Mouse (Mus musculus) hindbrain, embryonic 13.5 days (tissue): ENCODE measurements at regions not wholly inside any gene's neighbourhood (a gene's known extent, or its start where the extent isn't known, plus 50 kb on each side); places are given as distances from the start of the nearest gene placed in this dataset.
"Not testable (repeated sequence)": the region's sequence is repeated elsewhere in the genome, so short reads cannot be mapped to it uniquely, and the experiment has no call there.

Experiments
- ATAC-seq: fragments of 200-750 bp; cut with Nextera tagmentation; 2 replicates; pipeline ENCODE4 v1.8.0; 2017; ENCODE audit warnings: moderate TSS enrichment; ENCODE audit not compliant: low FRiP score
- H3K27ac ChIP-seq: fragments of 300-500 bp; sonication (generic); 2 replicates; pipeline ENCODE4 v1.5.1; 2015; ENCODE audit warnings: inconsistent platforms, mild to moderate bottlenecking, moderate library complexity
- H3K27me3 ChIP-seq: fragments of 300-500 bp; sonication (generic); 2 replicates; pipeline ENCODE4 v1.6.1; 2015; ENCODE audit warnings: mild to moderate bottlenecking, inconsistent platforms
- H3K36me3 ChIP-seq: fragments of 300-500 bp; sonication (generic); 2 replicates; pipeline ENCODE4 v1.6.1; 2015; ENCODE audit warnings: mild to moderate bottlenecking, inconsistent platforms
- H3K4me1 ChIP-seq: fragments of 300-500 bp; sonication (generic); replicated peaks from 2 replicates; pipeline ENCODE4 v1.6.1; 2015; ENCODE audit warnings: inconsistent platforms
- H3K4me2 ChIP-seq: fragments of 300-500 bp; sonication (generic); 2 replicates; pipeline ENCODE4 v1.6.1; 2015; ENCODE audit warnings: inconsistent platforms, mild to moderate bottlenecking, moderate library complexity
- H3K4me3 ChIP-seq: fragments of 300-500 bp; sonication (generic); 2 replicates; pipeline ENCODE4 v1.5.1; 2015; ENCODE audit warnings: mild to moderate bottlenecking, inconsistent platforms
- H3K9ac ChIP-seq: fragments of 300-500 bp; sonication (generic); 2 replicates; pipeline ENCODE4 v1.6.1; 2015; ENCODE audit warnings: mild to moderate bottlenecking, inconsistent platforms
- H3K9me3 ChIP-seq: fragments of 300-500 bp; sonication (generic); 2 replicates; pipeline ENCODE4 v1.6.1; 2016; ENCODE audit warnings: inconsistent platforms
- WGBS: fragments of 180-500 bp; shearing (Covaris S2); methylation state at CpG from one replicate; pipeline ENCODE4 v1.1.7; 2015; 5-methylcytosine and 5-hydroxymethylcytosine counted together

- 68% methylated on average over 6 of the region's 6 CpGs for WGBS
- no peaks in the 10 kb centered on the region for H3K27me3 ChIP-seq
- no peak overlapping the region for H3K9ac ChIP-seq
- H3K27ac ChIP-seq: no peak overlapping the region
- no peak overlapping the region for H3K4me3 ChIP-seq
- no peaks in the 10 kb centered on the region for H3K9me3 ChIP-seq
- no peaks in the 10 kb centered on the region for H3K4me1 ChIP-seq
- no peak for ATAC-seq
- H3K4me2 ChIP-seq: no peak overlapping the region
- no peaks in the 10 kb centered on the region for H3K36me3 ChIP-seq
These were observed 203.4 kb upstream of the 2610301B20Rik start for GRCm38 (mm10) chr4:10670846-10671428.

- no peaks in the 10 kb centered on the region for H3K9me3 ChIP-seq
- H3K27me3 ChIP-seq: no peaks in the 10 kb centered on the region
- H3K27ac ChIP-seq: no peak overlapping the region
- no peaks in the 10 kb centered on the region for H3K4me1 ChIP-seq
- no peaks in the 10 kb centered on the region for H3K36me3 ChIP-seq
- no peak overlapping the region for H3K9ac ChIP-seq
- WGBS: 78% methylated on average over 9 of the region's 9 CpGs
- no peak for ATAC-seq
- no peak overlapping the region for H3K4me3 ChIP-seq
- no peak overlapping the region for H3K4me2 ChIP-seq
These were observed 183.2 kb upstream of the 2610301B20Rik start for GRCm38 (mm10) chr4:10691086-10691485.

- Histone ChIP-seq H3K4me2 (no peak overlapping the region), H3K27me3 (no peaks in the 10 kb centered on the region), H3K9ac (no peak overlapping the region), H3K36me3 (no peaks in the 10 kb centered on the region), H3K27ac (no peak overlapping the region), H3K9me3 (no peaks in the 10 kb centered on the region), H3K4me3 (no peak overlapping the region), H3K4me1 (no peaks in the 10 kb centered on the region)
- no peak for ATAC-seq
- 82% methylated on average over 2 of the region's 2 CpGs for WGBS
These were observed 181.4 kb upstream of the 2610301B20Rik start for GRCm38 (mm10) chr4:10692860-10693259.

- Histone ChIP-seq H3K27ac (no peak overlapping the region), H3K4me3 (peak overlapping the region; percentile 24), H3K27me3 (no peaks in the 10 kb centered on the region), H3K4me1 (no peaks in the 10 kb centered on the region), H3K9ac (no peak overlapping the region), H3K4me2 (peak overlapping the region; percentile 34), H3K9me3 (no peaks in the 10 kb centered on the region), H3K36me3 (no peaks in the 10 kb centered on the region)
- ATAC-seq: peak; percentile 61; the same call in 1 of the 2 replicates
- 24% methylated on average over 6 of the region's 15 CpGs for WGBS
These were observed 180.7 kb upstream of the 2610301B20Rik start for GRCm38 (mm10) chr4:10693446-10694105.

GRCm38 (mm10) chr4:10694106-10694748, 180.1 kb upstream of the 2610301B20Rik start:
- not testable (repeated sequence) for H3K36me3 ChIP-seq, H3K27ac ChIP-seq, H3K27me3 ChIP-seq, H3K4me1 ChIP-seq, H3K9me3 ChIP-seq, H3K4me2 ChIP-seq, ATAC-seq, H3K9ac ChIP-seq
- 42% methylated on average over 8 of the region's 21 CpGs for WGBS
- H3K4me3 ChIP-seq: peak overlapping the region; percentile 24; the same call in 1 of the 2 replicates

GRCm38 (mm10) chr4:10697225-10697836, 177.0 kb upstream of the 2610301B20Rik start:
- no peak for ATAC-seq
- Histone ChIP-seq H3K9ac (no peak overlapping the region), H3K27ac (no peak overlapping the region), H3K4me2 (no peak overlapping the region), H3K4me1 (no peaks in the 10 kb centered on the region), H3K9me3 (no peaks in the 10 kb centered on the region), H3K36me3 (no peaks in the 10 kb centered on the region), H3K27me3 (no peaks in the 10 kb centered on the region), H3K4me3 (no peak overlapping the region)
- 67% methylated on average over 1 of the region's 1 CpGs for WGBS

- WGBS: 91% methylated on average over 3 of the region's 3 CpGs
These were observed 175.7 kb upstream of the 2610301B20Rik start for GRCm38 (mm10) chr4:10698637-10699036.

GRCm38 (mm10) chr4:10701479-10701878, 172.8 kb upstream of the 2610301B20Rik start:
- Histone ChIP-seq H3K4me3 (no peak overlapping the region), H3K27ac (no peak overlapping the region), H3K4me1 (no peaks in the 10 kb centered on the region), H3K9ac (no peak overlapping the region), H3K4me2 (no peak overlapping the region), H3K9me3 (no peaks in the 10 kb centered on the region), H3K27me3 (no peaks in the 10 kb centered on the region), H3K36me3 (no peaks in the 10 kb centered on the region)
- WGBS: 83% methylated on average over 10 of the region's 10 CpGs
- ATAC-seq: no peak

More at GRCm38 (mm10) chr4:10698637-10699036, 175.7 kb upstream of the 2610301B20Rik start:
- H3K27me3 ChIP-seq: no peaks in the 10 kb centered on the region
- ATAC-seq: no peak
- H3K36me3 ChIP-seq: no peaks in the 10 kb centered on the region
- H3K4me1 ChIP-seq: no peaks in the 10 kb centered on the region
- no peak overlapping the region for H3K4me2 ChIP-seq
- H3K9me3 ChIP-seq: no peaks in the 10 kb centered on the region
- no peak overlapping the region for H3K4me3 ChIP-seq
- no peak overlapping the region for H3K27ac ChIP-seq
- H3K9ac ChIP-seq: no peak overlapping the region

- 83% methylated on average over 2 of the region's 2 CpGs for whole genome bisulfite sequencing
- no peak overlapping the region for H3K4me2 ChIP-seq
- ATAC-seq: no peak
These were observed 171.1 kb upstream of the 2610301B20Rik start for GRCm38 (mm10) chr4:10703212-10703611.

GRCm38 (mm10) chr4:10707016-10707657, 167.2 kb upstream of the 2610301B20Rik start:
- Histone ChIP-seq H3K9ac (no peak overlapping the region), H3K9me3 (no peaks in the 10 kb centered on the region), H3K27me3 (no peaks in the 10 kb centered on the region), H3K4me3 (no peak overlapping the region), H3K27ac (no peak overlapping the region), H3K4me1 (no peaks in the 10 kb centered on the region), H3K36me3 (no peaks in the 10 kb centered on the region), H3K4me2 (no peak overlapping the region)
- ATAC-seq: no peak
- 71% methylated on average over 7 of the region's 7 CpGs for WGBS

More at GRCm38 (mm10) chr4:10703212-10703611, 171.1 kb upstream of the 2610301B20Rik start:
- Histone ChIP-seq H3K9ac (no peak overlapping the region), H3K27me3 (no peaks in the 10 kb centered on the region), H3K27ac (no peak overlapping the region), H3K36me3 (no peaks in the 10 kb centered on the region), H3K4me1 (no peaks in the 10 kb centered on the region), H3K4me3 (no peak overlapping the region), H3K9me3 (no peaks in the 10 kb centered on the region)

- ATAC-seq: no peak
- Histone ChIP-seq H3K4me2 (no peak overlapping the region), H3K36me3 (no peaks in the 10 kb centered on the region), H3K4me3 (no peak overlapping the region), H3K4me1 (no peaks in the 10 kb centered on the region), H3K27me3 (no peaks in the 10 kb centered on the region), H3K9ac (no peak overlapping the region), H3K9me3 (no peaks in the 10 kb centered on the region), H3K27ac (no peak overlapping the region)
- WGBS: 35% methylated on average over 2 of the region's 2 CpGs
These were observed 166.6 kb upstream of the 2610301B20Rik start for GRCm38 (mm10) chr4:10707658-10708056.

GRCm38 (mm10) chr4:10711939-10712533, 162.3 kb upstream of the 2610301B20Rik start:
- Histone ChIP-seq H3K4me1 (no peaks in the 10 kb centered on the region), H3K4me2 (no peak overlapping the region), H3K27ac (no peak overlapping the region), H3K9ac (no peak overlapping the region), H3K9me3 (no peaks in the 10 kb centered on the region), H3K36me3 (no peaks in the 10 kb centered on the region), H3K27me3 (no peaks in the 10 kb centered on the region), H3K4me3 (no peak overlapping the region)
- ATAC-seq: no peak
- WGBS: 73% methylated on average over 11 of the region's 11 CpGs
